Mouse (Mus musculus) MEL (cell line): ENCODE data around the gene Gcnt4.

Experiments
- CTCF ChIP-seq, 3 experiments: IDR thresholded peaks in 2 of 3; conservative IDR thresholded peaks in 1 of 3; 2 replicates each; pipeline ENCODE4 v1.5.1; 2011 to 2012; ENCODE audit warnings: low read length in 3 of 3, low read depth in 2 of 3, mild to moderate bottlenecking in 2 of 3, improper control_type of control experiment in 1 of 3, inconsistent platforms in 1 of 3, mixed read lengths in 1 of 3, moderate library complexity in 1 of 3; ENCODE audit not compliant: control insufficient read depth in 1 of 3, insufficient read depth in 1 of 3, poor library complexity in 1 of 3, severe bottlenecking in 1 of 3
- ETS1 ChIP-seq: IDR thresholded peaks from 2 replicates; pipeline ENCODE4 v1.6.1; 2012; ENCODE audit warnings: low read depth, mild to moderate bottlenecking, inconsistent platforms, low read length, improper control_type of control experiment, moderate library complexity
- MAX ChIP-seq: IDR thresholded peaks from 2 replicates; pipeline ENCODE4 v1.6.1; 2011; ENCODE audit warnings: low read length, improper control_type of control experiment
- MAZ ChIP-seq: IDR thresholded peaks from 2 replicates; pipeline ENCODE4 v1.6.1; 2012; ENCODE audit warnings: low read depth, mild to moderate bottlenecking, inconsistent platforms, low read length, improper control_type of control experiment
- POLR2A ChIP-seq, 2 experiments: IDR thresholded peaks; 2 replicates each; pipeline ENCODE4 v1.6.1; 2011 to 2012; ENCODE audit warnings: low read length in 2 of 2, mild to moderate bottlenecking in 2 of 2, control low read depth in 1 of 2, improper control_type of control experiment in 1 of 2, low read depth in 1 of 2, moderate library complexity in 1 of 2; ENCODE audit not compliant: control insufficient read depth in 1 of 2, insufficient read depth in 1 of 2, poor library complexity in 1 of 2
- POLR2AphosphoS2 ChIP-seq: IDR thresholded peaks from 2 replicates; pipeline ENCODE4 v1.6.1; 2011; ENCODE audit warnings: low read length, improper control_type of control experiment
- RAD21 ChIP-seq: IDR thresholded peaks from 2 replicates; pipeline ENCODE4 v1.6.1; 2011; ENCODE audit warnings: mild to moderate bottlenecking, low read depth, low read length, improper control_type of control experiment
- SMC3 ChIP-seq: IDR thresholded peaks from 2 replicates; pipeline ENCODE4 v1.6.1; 2011; ENCODE audit warnings: low read depth, low read length, improper control_type of control experiment
- TAL1 ChIP-seq: IDR thresholded peaks from 2 replicates; pipeline ENCODE4 v1.6.1; 2012; ENCODE audit warnings: mild to moderate bottlenecking, inconsistent platforms, low read length, moderate library complexity, mixed read lengths
- USF2 ChIP-seq, 2 experiments: IDR thresholded peaks; 2 replicates each; pipeline ENCODE4 v1.6.1; 2011 to 2012; ENCODE audit warnings: improper control_type of control experiment in 2 of 2, low read length in 2 of 2, borderline replicate concordance in 1 of 2, inconsistent platforms in 1 of 2, low read depth in 1 of 2, mild to moderate bottlenecking in 1 of 2; ENCODE audit not compliant: insufficient read depth in 1 of 2

DNA sequence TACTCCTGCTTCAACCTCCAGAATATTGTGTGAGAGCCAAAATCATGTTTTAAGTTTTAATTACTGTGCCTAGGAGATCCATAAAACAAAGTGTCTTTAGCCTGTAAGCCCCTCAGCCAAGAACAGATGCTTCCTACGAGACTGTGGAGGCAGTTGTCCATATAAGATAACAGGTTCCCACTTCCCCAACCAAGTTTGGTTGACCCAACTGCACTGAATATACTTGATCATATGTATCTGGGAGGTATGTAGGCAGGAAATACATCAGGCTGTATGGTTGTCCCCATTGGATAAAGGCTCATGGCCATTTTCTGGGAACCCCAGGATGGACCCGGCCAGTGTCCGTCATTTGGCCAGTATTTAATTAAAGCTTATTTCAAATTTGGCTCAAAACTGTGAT lies 65.6 kb downstream of the Gcnt4 start:
- TF ChIP-seq ETS1 (peak; percentile 33; the same call in 1 of the 2 replicates), RAD21 (no peak), CTCF (IDR thresholded peaks at IDR 0.05 in 2 of 3, conservative IDR thresholded peaks at IDR 0.05 in 1 of 3; ENCODE audit: control insufficient read depth in 1 of 3, insufficient read depth in 1 of 3, low read depth in 2 of 3, low read length in 3 of 3, poor library complexity in 1 of 3, severe bottlenecking in 1 of 3) (no peak), TAL1 (peak; percentile 71), MAZ (no peak), MAX (no peak), SMC3 (no peak), POLR2A (IDR thresholded peaks at IDR 0.05; ENCODE audit: control insufficient read depth in 1 of 2, insufficient read depth in 1 of 2, low read depth in 1 of 2, low read length in 2 of 2, poor library complexity in 1 of 2) (no peak), POLR2AphosphoS2 (no peak), USF2 (IDR thresholded peaks at IDR 0.05; ENCODE audit: borderline replicate concordance in 1 of 2, insufficient read depth in 1 of 2, low read depth in 1 of 2, low read length in 2 of 2) (no peak)
